Mouse (Mus musculus) cerebellum, postnatal 36 days (tissue): ENCODE results near the gene Med16.
A peak's percentile ranks its signal among the peaks of the same experiment; 100 is the strongest.

ENCODE experiments used
- DNase-seq, 2 experiments: peaks; one replicate each; pipeline ENCODE4 v3.0.0; 2021 to 2022; ENCODE audit warnings: mixed read lengths in 2 of 2

Med16 gene

DNA sequence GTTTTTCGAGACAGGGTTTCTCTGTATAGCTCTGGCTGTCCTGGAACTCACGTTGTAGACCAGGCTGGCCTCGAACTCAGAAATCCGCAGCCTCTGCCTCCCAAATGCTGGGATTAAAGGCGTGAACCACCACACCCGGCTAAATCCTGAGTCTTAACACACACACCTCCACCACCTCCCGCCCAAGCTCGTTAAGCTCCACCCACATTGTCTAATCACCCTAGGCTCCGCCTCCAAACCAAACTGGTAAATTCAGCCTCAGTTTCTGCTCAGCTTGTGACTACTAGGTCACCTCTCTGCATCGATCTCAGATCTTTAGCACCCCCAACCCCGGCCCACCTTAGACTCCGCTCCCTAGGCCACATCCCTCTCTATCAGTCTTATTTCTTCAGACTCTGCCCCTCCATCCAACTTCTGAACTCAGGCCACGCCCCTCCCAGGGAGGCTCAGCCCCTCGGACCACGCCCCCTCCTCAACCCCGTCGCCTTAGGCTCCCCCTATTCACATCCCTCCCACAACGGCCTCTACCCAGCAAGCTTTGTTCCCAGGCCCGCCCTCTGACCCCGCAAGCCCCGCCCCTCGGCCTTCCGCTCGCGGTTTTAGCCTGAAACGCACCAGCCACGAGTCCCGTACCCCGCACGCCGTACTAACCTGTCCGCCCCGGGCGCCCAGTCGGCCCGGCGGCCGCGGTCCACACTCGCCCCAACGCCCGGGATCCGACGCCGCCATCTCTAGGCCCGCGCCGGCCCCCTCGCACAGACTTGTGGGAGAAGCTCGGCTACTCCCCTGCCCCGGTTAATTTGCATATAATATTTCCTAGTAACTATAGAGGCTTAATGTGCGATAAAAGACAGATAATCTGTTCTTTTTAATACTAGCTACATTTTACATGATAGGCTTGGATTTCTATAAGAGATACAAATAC, at the start of gene Med16:
TSS of gene Med16 (minus strand) at position 757 of the 925 bp plus-strand sequence.
- DNase-seq, result peak; percentile 93

DNA sequence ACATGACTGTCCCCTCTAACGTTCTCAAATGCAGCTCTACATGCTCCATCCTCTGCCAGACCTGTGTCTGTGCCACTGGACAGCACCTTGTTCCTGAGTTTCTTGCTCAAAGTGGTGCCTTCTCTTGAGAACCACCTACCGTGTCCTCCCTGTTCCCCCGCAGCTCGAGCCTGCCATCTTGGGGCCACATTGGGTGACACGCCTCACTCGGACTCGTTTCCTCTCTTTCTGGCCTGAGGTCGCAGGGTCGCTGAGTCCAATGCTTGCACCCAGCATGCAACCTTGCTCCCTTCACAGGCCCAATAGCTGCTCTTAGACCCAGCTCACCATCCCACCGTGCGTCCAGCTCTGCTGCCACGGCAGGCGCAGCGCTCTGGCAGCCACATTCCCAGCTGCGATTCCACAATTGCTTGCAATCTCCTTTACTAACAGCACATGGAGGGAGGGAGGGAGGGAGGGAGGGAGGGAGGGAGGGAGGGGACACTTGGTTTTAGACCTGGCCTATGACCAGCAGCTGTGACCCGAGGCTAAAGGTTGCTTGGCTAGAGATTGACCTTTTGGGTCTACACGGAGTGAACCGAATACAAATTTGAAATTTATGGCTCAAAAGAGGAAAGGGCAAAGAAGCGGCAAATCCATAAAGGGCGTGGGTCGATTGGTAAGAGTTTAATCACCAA, 49.6 kb upstream of the Med16 start:
- DNase-seq, result peak; percentile 81 to 83

DNA sequence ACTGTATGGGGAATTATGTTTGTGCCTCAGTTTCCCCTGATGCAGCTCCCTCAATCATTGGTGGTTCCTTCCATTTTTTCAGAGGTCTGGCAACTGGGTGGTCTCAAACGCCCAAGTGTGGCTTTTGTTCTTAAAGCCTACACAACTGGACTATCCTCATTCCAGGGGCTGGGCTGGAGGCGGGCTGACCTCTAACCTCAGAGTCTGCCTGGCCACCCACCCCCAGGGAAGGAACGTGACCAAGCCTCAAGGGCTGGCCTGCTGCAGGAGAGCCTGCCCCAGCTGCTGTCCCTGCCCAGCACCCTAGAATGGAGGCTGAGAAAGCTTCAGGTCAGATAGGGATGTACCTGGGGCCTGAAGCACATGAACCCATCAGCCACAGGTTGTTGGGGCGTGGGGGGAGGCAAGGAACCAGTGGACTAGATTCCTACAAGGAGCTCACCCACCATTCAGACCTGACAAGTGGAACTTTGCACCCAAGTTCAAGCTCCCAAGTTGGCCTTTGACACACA, 48.0 kb upstream of the Med16 start:
- no peak for DNase-seq

DNA sequence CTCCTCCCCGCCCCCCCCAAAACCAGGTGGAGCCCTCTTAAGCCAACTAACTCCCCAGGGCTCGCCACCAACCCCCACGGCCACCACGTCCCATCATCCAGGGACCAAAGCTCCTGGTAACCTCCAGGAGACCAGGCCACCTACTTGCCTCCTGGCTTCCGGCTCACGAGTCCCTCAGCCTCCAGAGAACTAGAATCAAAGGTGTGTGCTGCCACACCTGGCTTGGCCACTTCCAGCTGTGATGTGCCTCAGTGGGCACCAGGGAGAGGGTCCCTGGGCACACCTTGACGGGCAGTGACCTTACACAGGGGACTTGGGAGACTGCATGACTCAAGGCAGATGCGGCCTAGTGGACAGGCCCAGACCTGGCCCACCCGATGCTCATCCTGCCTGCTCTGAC, 47.0 kb upstream of the Med16 start:
- DNase-seq, result no peak

DNA sequence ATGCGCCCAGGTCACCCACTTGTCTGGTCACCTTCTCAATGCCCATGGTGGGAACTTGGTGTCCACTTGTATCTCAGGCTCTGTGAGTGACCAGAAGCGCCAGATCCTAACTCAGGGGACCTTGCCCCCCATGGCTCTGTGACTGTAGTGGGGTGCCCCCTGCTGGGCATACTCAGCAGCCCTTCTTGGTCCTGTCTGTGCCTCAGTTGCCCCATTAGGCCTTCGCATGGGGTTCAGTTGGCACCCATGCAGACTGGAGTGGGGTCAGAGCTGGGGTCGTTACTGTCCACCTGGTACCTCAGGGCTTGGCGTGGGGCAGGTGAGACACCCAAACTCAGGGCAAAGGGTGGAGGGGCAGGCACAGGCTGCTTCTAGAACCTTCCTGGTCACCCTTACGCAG, 45.2 kb upstream of the Med16 start:
- DNase-seq, result no peak

DNA sequence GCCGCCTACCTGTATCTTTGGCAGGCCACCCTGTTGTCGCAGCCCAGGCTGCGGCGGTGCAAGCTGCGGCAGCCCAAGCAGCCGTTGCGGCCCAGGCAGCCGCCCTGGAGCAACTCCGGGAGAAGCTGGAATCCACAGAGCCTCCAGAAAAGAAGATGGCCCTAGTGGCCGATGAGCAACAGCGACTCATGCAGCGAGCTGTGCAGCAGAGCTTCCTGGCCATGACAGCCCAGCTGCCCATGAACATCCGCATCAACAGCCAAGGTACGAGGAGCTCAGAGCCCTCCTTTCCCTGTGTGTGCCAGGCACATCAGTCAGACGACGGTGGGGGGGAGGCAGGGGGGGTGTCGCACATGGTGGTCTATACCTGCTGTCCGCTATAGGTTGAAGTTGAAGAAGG, 41.9 kb upstream of the Med16 start:
- DNase-seq, result no peak

DNA sequence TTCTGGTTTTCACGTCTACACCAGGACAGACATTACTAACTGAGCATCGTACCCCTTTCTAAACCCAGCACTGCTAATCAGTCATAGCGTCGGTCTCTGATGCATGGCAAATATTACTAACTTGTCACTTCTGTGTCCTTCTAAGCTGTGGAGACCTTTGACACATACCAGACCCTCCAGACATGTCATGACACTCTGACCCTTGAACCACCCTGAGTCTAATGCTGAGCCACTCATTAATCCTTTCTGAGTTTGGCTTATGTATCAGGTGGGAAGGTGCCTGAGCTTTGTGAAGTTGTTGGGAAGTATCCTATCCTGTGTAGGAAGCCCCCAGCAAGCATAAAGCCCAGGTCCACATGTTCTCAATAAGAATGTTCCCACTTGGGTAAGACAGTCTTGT, 41.1 kb upstream of the Med16 start:
- DNase-seq, result no peak

DNA sequence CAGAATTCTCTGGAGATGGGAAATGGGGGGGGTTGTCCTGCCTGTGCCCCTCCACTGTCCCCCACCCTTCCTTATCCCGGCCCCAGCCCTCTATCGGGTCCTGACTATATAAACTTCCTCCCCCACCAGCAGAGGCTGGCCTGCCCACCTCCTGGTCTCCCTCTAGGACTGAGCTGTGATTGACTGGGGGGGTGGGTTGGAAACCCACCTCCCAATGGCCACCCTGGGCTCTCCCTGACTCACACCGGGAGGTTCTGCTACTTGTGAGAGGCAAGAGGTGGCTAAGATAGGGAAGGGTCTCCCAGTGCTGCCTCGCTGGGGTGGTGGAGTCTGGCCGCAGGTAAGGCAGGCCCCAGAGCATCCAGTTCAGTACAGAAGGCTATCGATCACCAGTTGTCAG, 38.8 kb upstream of the Med16 start:
- no peak for DNase-seq

DNA sequence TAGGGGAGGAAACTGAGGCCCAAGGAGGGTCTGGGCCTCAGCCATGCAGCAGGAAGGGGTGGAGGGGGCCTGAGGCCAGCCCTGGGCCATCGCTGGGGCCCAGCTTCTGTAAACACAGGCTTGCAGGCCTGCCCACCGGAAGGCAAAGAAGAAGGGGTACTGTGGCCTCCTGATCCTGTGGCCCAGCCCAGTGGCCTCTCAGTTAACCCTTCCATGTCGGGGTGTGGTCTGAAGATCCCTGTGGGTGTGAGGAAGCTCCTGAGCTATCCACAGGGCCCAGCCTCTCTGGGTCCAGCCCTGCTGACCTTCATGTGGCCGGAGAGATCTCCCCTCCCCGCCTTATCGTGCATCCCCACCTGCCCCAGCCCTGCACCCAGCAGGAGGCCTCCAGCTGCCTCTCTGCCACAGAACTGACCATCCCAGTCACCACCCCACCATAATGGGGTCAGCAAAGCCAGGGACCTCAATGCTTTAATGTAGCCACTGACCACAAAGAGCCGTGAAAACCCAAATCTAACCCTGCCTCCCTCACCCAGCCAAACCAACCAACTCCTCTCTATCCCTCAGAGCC, 38.1 kb upstream of the Med16 start:
- no peak for DNase-seq

DNA sequence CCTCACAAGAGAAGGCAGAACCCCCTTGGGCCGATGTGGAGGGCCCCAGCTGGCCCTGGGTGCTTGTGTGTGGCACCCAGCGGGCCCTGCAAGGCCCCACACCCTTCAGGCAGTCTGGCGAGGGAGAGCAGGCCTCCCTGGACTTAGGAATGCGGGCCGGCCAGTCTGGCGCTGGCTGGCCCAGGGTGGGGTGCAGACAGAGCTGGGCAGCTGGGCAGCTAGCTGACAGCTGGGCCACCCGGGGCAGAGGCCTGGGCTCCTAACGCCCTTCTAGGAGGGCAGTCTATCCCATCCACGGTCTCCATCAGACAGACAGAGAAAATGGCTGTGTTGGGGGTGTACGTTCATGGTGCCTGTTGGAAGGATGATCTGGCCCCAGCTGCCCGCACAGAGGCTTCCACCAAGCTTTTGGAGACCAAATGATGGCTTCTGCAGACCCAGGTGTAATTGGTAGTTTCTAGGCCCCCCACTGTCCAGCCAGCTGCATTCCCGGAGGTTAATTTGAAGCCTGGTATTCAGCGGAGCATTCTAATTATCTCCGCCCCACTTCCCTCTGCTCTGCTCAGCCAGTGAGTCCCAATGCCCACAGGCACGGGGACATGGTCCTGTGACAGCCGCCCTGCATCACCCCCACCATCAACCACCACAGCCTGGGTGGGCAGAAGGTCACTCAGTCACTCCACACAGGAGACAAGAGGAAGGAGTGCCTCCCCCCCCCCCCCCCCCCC, 36.9 kb upstream of the Med16 start:
- no peak for DNase-seq

DNA sequence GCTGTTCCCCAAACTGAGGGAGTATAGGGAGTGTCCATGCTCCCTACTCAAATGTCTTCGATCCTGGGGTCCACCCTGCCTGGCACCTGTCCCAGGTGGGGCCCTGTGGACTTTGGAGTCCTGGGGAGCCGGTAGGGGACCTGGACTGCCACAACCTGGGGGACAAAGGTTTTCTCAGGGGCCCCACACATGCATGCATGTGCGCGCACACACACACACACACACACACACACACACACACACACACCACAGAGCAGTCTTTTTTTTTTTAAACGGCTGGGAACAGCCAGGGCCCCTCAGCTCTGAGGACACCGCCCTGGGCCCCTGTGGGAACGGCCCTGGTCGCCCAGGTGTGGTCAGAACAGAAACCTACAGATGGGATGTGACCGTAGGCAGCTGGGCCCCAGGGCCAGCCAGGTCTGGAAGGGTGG, 34.8 kb upstream of the Med16 start:
- DNase-seq, result no peak

DNA sequence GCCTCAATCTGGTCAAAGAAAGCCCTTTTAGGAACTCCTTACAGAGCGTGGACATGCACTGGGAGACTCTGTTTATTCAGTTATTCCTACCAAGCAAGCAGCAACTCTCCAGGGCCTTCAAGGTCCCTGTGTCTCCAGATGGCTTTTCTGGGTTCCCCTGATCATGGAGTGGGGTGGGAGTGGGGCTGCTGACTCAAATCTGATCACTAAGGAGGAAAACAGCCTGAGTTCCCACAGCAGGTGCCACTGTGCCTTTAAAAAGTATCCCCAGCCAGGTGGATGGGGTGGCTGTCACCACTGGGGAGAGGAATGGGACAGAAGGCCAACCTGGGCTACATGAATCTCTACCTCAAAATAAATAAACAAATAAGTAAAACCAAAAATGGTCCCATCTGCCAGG, 34.3 kb upstream of the Med16 start:
- no peak for DNase-seq

DNA sequence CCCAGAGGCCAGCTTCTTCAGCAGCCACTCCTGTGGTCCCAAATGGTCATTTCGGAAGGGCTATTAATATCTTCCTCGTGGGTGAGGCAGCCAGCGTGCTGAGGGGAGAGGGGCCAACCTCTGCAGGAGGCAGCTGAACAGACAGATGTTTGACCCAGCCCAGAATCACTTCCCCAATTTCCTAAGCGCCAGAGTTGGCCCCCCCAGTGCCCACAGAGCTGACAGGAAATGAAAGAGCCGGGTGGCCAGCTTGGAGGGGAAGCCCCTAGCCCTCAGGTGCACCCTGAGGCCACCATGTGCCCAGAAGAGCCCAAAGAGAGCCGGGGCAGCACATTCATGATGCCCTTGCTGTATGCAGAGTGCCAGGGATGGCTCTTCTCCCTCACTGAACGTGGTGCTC, 32.0 kb upstream of the Med16 start:
- no peak for DNase-seq

DNA sequence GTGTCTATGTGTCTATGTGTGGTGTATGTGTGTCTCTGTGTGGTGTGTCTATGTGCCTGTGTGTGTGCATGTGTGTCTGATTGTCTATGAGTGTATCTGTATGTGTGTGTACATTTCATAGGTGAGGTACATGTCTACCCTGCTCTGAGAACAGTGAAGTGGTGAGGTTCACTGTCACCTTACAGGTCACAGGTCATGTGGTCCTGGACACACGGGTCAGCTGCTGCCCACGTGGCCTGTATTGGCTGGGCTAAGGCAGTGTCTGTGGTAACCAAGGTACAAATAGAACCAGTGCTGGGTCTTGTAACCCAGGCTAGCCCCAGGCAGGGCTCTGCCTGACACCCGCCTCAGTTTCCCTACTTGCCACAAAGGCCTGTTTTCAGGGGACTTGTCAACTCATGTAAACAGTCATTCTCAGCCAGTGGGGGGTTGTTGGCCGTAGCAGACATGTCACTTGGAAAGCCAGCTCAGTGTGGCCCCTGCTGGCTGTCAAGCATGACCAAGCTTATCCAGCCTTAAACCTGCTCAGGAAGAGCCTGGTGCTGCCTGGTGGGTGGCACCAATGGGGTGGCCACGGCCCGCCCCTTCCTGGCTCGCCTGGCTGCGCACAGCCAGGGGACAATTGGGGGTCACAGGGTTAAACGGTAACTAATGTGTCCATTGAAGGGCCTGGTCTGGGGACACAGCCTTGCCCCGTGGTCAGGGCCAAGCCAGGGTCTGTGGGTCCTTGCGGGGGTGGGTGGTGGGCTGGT, 29.2 kb upstream of the Med16 start:
- no peak for DNase-seq

DNA sequence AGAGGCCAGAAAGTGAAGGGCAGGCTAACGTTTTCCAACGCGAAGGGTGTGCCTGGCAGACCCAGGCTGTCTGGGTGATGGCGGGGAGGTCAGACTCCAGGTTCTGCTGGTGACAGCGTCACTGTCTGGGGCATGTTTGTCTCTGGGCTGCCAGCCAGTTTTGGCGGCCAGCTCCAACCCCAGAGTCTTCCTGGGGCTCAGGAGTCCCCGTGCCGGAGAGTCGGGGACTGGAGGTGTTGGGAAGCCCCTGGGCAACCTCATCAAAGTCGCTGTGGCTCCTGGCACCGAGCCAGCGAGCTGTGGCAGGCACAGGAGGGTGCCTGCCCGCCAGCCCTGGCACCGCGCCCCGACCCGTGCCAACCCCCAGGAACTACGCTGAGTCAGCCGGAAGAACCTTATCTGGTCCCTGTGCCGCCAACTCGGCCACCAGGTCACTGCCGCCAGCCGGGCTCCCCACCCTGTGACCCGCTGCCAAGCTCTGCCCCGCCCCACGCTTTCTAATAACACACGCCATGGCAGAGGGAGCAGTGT, 28.3 kb upstream of the Med16 start:
- peak; percentile 61 to 63 for DNase-seq

DNA sequence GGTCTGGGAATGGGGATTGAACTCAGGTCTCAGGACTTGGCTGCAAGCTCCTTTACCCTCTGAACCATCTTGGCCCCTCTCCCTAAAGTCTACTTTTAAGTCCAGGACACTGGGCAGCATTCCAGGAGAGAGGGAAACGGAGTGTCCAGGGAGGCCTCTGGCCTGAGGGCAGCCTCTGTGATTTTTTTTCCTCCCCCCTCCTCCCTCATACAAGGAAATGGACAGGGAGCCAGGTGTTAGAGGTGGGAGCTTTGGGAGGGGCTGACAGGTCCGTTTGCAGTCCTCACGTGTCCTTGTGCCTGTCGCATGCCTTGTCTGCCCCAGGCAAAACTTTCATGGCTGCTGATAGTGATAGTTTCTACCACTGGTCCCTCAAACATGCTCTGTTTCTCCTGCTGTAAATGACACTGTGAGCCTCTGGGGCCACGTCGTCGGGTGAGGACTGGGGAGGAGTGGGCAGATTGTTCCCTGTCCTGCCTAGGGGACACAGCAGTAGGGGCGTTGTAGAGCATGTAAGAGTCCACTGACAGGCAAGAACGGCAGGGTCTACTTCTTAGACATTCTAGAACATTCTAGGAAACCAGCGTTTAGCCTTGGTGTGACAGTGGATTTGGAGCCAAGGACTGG, 27.7 kb upstream of the Med16 start:
- DNase-seq, result no peak

DNA sequence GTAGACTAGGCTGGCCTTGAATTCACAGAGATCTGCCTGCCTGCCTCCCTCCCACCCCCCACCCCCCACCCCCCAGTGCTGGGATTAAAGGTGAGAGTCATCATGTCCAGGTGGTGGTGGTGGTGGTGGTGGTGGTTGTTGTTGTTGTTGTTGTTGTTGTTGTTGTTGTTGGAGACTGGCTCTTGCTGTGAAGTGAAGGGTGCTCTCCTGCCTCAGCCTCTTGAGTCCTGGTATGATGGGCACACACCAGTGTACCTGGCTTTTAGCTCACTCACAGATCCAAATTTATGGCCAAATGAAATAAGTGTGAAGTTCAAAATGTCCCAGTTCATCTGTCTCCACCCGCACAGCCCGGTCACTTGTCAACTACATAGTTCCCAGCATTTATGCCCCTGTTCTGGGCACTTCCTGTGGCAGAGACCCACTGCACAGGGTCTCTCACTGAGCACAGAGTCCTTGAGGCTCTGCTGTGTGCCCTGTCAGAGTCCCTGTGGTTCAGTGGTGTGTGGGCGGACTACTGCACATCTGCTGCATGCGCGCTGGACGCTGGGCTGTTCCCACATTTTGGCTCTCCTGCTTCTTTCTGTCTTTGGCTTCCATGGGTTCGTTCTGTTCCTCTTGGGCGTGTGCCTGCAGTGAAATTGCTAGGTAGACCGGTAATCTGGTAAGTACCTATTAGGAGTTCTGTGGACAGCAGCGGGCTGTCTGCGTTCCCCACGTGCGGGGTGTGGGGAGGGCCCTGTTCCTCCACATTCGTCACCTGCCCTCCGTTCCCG, 26.3 kb upstream of the Med16 start:
- DNase-seq, result no peak

DNA sequence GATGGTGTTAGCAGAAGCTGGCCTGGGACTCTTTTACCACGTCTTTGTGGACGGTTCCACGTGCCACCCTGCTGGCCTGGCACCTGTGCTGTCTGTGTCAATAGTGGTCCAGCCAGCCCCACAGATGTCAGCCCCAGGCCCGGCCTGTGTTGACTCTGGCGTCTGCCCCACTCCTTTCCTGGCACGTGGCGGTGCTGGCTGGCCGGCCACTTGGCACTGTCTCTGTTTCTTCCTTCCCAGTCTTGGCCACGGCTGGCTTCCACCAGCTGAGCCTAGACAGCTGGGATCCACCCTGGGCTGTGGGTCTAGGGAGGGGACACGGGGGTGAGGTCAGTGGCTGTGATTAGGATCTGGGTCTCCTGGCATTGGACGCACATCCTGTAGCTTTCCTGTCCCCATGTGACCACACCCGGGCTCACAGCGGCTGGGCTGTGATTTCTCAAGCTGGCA, 25.6 kb upstream of the Med16 start:
- peak in 1 of 2 experiments; percentile 70 for DNase-seq

DNA sequence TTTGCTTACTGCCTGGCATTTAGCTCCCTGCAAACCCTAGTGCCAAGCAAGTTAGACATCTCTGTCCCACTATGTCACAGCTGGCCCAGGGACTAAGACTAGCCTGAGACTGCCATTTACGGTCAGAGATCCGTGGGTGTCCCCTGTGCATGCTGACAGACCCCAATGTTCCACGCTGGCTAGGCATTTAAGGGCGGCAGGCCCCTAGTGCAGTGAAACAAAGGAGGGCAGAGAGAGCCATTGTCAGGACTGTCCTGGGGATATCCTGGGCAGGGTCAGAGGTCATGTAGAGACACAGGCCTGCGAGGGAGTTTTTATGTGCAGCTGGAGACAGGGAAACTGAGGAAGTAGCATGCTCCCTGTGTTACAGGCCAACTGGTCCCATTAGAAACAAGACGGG, 25.1 kb upstream of the Med16 start:
- DNase-seq, result no peak

DNA sequence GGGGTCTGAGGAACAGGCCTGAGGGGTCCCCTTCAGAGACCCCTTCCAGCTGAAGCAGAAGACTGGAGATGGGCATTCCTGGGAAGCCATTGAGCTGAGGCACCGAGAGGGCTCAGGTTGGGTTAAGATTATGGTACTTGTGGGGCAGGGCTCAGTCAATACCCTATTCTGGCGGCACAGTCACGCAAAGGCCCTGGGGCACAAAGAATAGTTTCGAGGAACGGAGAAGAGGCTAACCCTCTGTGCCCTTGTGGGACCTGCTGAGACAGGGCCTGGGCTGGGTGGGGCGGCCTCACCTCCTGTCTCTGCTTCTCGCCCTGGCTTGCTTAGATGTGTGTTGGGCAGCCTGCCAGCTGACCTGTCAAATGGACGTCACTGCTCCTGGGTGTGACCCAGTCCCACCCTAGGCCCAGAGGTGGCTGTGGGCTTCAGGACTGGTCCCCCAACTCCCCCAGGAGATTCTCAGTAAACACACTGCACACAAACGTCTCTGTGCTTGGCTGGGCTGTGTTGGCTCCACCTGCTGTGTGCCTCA, 24.5 kb upstream of the Med16 start:
- DNase-seq, result peak in 1 of 2 experiments; percentile 44
